Mouse (Mus musculus) lung, postnatal 4 days (tissue): ENCODE results near the gene Pacrg.
A peak's percentile ranks its signal among the peaks of the same experiment; 100 is the strongest.

Experiments
- DNase-seq, 2 experiments: peaks; one replicate each; pipeline ENCODE4 v3.0.0; 2021

The Pacrg gene

GRCm38 (mm10) chr17:10488873-10489272 lies 351.2 kb downstream of the Pacrg start:
- no peak for DNase-seq

GRCm38 (mm10) chr17:10483945-10484546 lies 356.1 kb downstream of the Pacrg start:
- DNase-seq: no peak

- no peak for DNase-seq
Measured at GRCm38 (mm10) chr17:10481081-10481480, 359.0 kb downstream of the Pacrg start.

- DNase-seq: no peak
Measured at GRCm38 (mm10) chr17:10479020-10479707, 360.9 kb downstream of the Pacrg start.

GRCm38 (mm10) chr17:10478377-10478776 lies 361.7 kb downstream of the Pacrg start:
- no peak for DNase-seq

GRCm38 (mm10) chr17:10476807-10477206 lies 363.3 kb downstream of the Pacrg start:
- DNase-seq: no peak

GRCm38 (mm10) chr17:10474972-10475371 lies 365.1 kb downstream of the Pacrg start:
- DNase-seq: no peak

GRCm38 (mm10) chr17:10473826-10474384 lies 366.2 kb downstream of the Pacrg start:
- no peak for DNase-seq

- DNase-seq: no peak
Measured at GRCm38 (mm10) chr17:10473175-10473574, 366.9 kb downstream of the Pacrg start.

- no peak for DNase-seq
Measured at GRCm38 (mm10) chr17:10469874-10470568, 370.1 kb downstream of the Pacrg start.

DNA sequence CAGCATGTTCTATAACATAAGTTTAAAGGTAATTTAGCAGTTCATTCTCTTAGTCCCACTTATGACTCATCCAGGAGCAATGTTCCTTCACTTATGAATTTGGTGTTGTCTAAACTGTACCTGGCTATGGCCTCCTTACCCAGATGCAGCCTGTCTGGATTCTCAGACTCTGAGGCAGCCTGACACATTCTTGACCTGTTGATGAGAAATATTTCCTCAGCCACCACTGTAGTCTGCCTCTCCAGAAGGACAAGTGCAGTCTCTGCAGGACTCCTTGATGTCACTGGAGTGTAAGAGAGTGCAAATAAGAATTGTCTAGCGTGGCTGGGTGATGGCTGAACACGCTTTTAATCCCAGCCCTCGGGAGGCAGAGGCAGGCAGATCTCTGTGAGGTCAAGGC lies 373.0 kb downstream of the Pacrg start:
- no peak for DNase-seq

DNA sequence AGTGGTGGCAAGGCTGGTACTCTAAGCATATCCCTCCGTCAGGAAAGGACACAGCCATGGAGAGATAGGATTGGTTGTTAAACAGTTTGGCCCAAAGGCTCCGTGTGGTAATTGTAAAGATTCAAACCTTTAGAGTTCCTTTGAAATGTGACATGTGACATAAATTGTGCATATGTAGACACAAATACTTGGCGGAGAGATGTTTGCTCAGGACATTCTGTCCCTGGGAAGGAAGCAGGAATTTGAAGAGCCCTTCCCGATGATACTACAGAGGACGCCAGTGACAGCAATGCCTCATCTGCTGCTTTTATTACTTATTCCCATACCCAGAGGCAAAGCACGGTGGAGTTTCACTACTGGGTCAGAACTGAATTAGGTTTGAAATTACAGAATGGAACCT lies 374.6 kb downstream of the Pacrg start:
- DNase-seq: no peak

DNA sequence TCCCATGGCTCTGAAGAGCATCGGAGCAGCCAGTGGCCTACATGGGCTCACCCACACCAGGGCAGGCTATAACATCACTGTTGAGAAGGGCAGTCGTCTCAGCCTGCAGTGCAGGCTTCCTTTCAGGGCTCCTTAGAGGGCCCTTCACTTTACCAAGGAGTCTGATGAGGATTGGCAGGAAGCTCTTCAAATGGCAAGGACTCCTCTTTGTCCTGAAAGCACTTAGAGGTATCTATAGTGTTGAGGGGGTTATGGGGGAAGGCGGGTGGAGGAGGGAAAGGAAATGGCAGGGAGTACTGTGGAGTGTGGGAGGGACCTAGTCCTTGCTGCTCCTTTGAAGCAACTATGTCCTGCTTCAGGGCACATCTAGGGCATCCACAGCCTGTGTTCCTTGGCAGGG lies 375.4 kb downstream of the Pacrg start:
- DNase-seq: peak in 1 of 2 experiments; percentile 40

GRCm38 (mm10) chr17:10463626-10464025 lies 376.5 kb downstream of the Pacrg start:
- peak; percentile 54 to 83 for DNase-seq

GRCm38 (mm10) chr17:10460916-10461315 lies 379.2 kb downstream of the Pacrg start:
- no peak for DNase-seq

- DNase-seq: no peak
Measured at GRCm38 (mm10) chr17:10458743-10459142, 381.4 kb downstream of the Pacrg start.

- DNase-seq: no peak
Measured at GRCm38 (mm10) chr17:10456409-10456808, 383.7 kb downstream of the Pacrg start.

- no peak for DNase-seq
Measured at GRCm38 (mm10) chr17:10455961-10456360, 384.1 kb downstream of the Pacrg start.

GRCm38 (mm10) chr17:10454406-10454805 lies 385.7 kb downstream of the Pacrg start:
- no peak for DNase-seq

DNA sequence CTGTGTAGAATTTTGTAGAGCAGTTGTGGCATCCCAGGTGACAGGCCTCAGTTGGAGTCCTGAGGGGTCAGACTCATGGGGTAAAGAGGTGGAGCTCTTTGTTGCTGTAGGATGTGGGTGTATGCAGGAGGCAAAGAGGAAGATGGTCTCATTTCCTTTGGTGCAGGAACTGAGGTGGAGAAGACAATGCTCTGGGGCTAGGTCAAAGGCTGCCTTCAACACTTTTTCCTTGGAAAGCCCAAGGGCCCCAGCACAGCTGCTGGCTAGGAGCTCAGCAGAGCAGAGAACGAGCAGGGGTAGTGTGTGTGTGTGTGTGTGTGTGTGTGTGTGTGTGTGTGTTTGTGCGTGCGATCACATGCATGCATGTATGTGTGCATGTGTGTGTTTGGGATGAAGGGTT lies 387.3 kb downstream of the Pacrg start:
- DNase-seq: no peak

DNA sequence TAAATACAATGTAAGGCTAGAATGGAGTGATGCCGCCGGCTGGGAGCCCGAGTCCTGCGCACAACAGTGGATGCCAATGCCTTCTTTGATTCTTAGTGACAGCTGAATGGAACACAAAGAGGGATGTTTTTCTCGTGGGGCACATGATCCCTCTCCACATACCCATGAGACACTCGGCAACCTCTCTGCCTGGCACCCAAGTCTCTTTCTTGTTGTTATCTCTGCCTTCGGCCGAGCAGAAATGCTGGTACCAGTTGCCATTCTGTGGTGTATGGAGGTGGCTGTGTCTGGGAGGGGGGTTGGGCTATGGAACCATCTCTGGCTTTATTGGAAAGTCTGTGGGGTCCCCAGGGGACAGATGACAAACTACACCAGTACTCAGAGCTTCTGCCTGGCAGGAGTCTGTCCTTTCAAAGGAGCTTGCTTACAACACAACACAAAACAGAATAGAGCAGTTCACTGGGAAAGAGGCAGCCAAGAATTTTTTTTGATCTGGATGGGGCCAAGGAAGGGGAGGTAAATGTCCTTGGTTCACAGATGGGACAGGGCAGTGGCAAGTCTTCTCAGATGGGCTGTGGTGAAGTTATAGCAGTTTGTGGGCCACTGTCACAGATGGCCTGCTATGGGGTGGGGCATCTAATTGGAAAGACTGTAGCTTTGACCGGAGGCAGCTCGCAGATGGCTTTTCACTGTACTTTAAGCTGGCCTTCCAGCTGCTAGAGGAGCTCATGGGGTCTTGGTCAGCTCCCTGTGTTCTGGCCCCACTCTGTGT lies 388.6 kb downstream of the Pacrg start:
- DNase-seq: no peak

DNA sequence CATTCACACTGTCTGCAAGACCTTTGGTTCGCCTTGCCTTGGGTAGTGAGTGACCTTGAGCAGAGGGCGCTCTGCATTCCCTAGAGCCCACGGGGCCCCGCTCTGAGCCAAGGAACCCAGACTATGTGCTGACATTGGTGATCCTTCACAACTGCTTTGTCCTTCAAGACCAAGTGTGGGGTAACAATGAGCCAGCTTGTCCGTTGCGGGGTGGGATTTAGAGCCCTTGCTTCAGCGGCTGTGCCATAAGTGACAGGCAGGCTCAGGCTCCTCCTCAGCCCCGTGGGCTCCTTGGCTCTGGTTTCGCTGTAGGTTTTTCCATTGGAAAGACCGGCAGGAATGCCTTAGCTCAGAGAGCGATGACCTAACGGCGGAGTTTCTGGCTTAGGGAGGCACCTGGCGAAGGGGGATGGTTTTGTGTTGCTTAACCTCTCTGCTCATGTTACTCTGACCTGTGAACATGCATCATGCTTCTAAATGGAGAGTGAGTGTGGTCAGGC lies 390.3 kb downstream of the Pacrg start:
- no peak for DNase-seq

DNA sequence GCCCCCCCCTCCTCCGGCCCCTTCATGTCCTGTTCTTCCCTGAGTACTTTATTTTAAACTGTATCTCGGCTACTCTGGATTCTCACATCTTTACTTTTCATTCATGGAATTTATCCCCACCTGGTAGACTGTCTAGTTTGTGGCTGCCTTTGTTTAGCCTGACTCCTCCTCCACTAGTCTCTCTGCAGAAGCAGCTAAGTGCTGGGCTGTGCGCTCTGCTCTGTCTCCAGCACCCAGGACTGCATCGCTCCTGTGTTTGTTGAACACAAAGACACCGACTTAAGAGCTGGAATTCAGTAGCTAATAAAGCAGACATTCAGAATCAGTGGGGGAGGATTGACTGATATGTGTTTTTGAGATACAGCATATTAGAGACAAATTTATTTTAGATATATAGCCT lies 391.7 kb downstream of the Pacrg start:
- no peak for DNase-seq
